In the genomic region with DNA sequence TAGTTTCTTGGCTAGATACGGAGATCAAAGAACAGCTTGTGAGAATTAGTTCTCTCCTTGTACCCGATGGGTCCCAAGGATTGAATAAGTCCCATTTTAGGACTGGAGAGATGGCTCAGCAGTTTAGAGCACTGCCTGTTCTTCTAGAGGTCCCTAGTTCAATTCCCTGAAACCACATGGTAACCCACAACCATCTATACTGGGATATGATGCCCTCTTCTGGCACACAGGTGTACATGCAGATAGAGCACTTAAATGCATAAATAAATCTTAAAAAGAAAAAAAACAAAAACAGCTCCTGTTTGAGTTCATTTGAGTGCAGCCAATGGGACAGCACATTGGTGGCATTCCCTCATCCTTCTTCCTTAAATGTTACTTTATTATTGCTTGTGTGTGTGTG, we compare ENCODE assay signal across 1 mouse cellular context.
TF ChIP-seq lines count a peak whose summit lies in the region.

No protein-coding gene starts in this region.

TF ChIP-seq in MEL, 35 proteins besides CTCF, POLR2A, EP300 and RAD21:
- TF ChIP-seq MXI1 (IDR thresholded peaks at IDR 0.05; ENCODE audit: low read depth, low read length) (no peak), USF1 (IDR thresholded peaks at IDR 0.05; ENCODE audit: low read depth, low read length) (0 out of 2 replicates have a peak, but pooled peaks have one; percentile 9), SMC3 (IDR thresholded peaks at IDR 0.05; ENCODE audit: low read depth, low read length) (peak; percentile 49), MYC (IDR thresholded peaks at IDR 0.05; ENCODE audit: low read depth, low read length) (peak; percentile 89), ZNF384 (IDR thresholded peaks at IDR 0.05; ENCODE audit: low read depth, low read length) (peak; percentile 57)
TF ChIP-seq in MEL: peak in this region for 4.
